Mouse (Mus musculus) lung, adult 18-20 months (tissue): ENCODE results near the gene Amz1.

Experiments
- DNase-seq, 2 experiments: peaks; one replicate each; pipeline ENCODE4 v3.0.0; 2022; ENCODE audit warnings: mixed read lengths in 2 of 2

Amz1 gene

GRCm38 (mm10) chr5:140726062-140726839, 2.3 kb downstream of the Amz1 start:
- DNase-seq, result no peak

- DNase-seq, result no peak
Observed at GRCm38 (mm10) chr5:140726946-140727740, 3.2 kb downstream of the Amz1 start.

- DNase-seq, result no peak
Observed at GRCm38 (mm10) chr5:140731040-140731797, 7.3 kb downstream of the Amz1 start.

- no peak for DNase-seq
Observed at GRCm38 (mm10) chr5:140732195-140732594, 8.3 kb downstream of the Amz1 start.

GRCm38 (mm10) chr5:140733336-140733735, 9.4 kb downstream of the Amz1 start:
- DNase-seq, result peak in 1 of 2 experiments; percentile 32

GRCm38 (mm10) chr5:140735297-140735696, 11.4 kb downstream of the Amz1 start:
- DNase-seq, result peak; percentile 75 to 76

- DNase-seq, result no peak
Observed at GRCm38 (mm10) chr5:140736166-140736565, 12.2 kb downstream of the Amz1 start.

GRCm38 (mm10) chr5:140739813-140740212, 15.9 kb downstream of the Amz1 start:
- DNase-seq, result peak in 1 of 2 experiments; percentile 35

GRCm38 (mm10) chr5:140741040-140741439, 17.1 kb downstream of the Amz1 start:
- DNase-seq, result no peak

GRCm38 (mm10) chr5:140741877-140742276, 17.9 kb downstream of the Amz1 start:
- no peak for DNase-seq

- DNase-seq, result no peak
Observed at GRCm38 (mm10) chr5:140743706-140744131, 19.8 kb downstream of the Amz1 start.

GRCm38 (mm10) chr5:140748425-140748824, 24.5 kb downstream of the Amz1 start:
- DNase-seq, result peak; percentile 32 to 37

- DNase-seq, result peak; percentile 77
Observed at GRCm38 (mm10) chr5:140749062-140749875, 25.3 kb downstream of the Amz1 start.

GRCm38 (mm10) chr5:140750925-140751324, 27.0 kb downstream of the Amz1 start:
- peak in 1 of 2 experiments; percentile 29 for DNase-seq

- no peak for DNase-seq
Observed at GRCm38 (mm10) chr5:140752041-140752440, 28.1 kb downstream of the Amz1 start.

- DNase-seq, result no peak
Observed at GRCm38 (mm10) chr5:140752639-140753038, 28.7 kb downstream of the Amz1 start.

- DNase-seq, result no peak
Observed at GRCm38 (mm10) chr5:140753223-140753622, 29.3 kb downstream of the Amz1 start.

- no peak for DNase-seq
Observed at GRCm38 (mm10) chr5:140758864-140759263, 34.9 kb downstream of the Amz1 start.

- DNase-seq, result no peak
Observed at GRCm38 (mm10) chr5:140762540-140762939, 38.6 kb downstream of the Amz1 start.

- peak; percentile 40 to 46 for DNase-seq
Observed at GRCm38 (mm10) chr5:140764921-140765613, 41.1 kb downstream of the Amz1 start.

GRCm38 (mm10) chr5:140766566-140766965, 42.6 kb downstream of the Amz1 start:
- DNase-seq, result no peak
